Mouse (Mus musculus) cerebellum, adult 2 months (tissue): Measurements from ENCODE around the gene Yeats4. TPM values are rescaled to one million over a fixed set of nuclear protein-coding genes. Genes with fewer than 3 reads are reported as not detected.

ENCODE experiments used
- DNase-seq, 2 experiments: peaks; one replicate each; pipeline ENCODE4 v3.0.0; 2021
- H3K27ac ChIP-seq: fragments of 200-500 bp; 2 replicates; pipeline ENCODE4 v1.5.1; 2012; ENCODE audit warnings: low read length, control low read depth, inconsistent platforms; ENCODE audit not compliant: insufficient read depth
- H3K27me3 ChIP-seq: fragments of 200-500 bp; 2 replicates; pipeline ENCODE4 v1.6.1; 2012; ENCODE audit warnings: inconsistent platforms, mild to moderate bottlenecking, low read length, moderate library complexity; ENCODE audit not compliant: control insufficient read depth, insufficient read depth
- H3K4me1 ChIP-seq: fragments of 200-500 bp; 2 replicates; pipeline ENCODE4 v1.6.1; 2011; ENCODE audit warnings: low read length; ENCODE audit not compliant: control insufficient read depth, insufficient read depth
- H3K4me3 ChIP-seq: fragments of 200-500 bp; replicated peaks from 2 replicates; pipeline ENCODE3; 2011; ENCODE audit warnings: mild to moderate bottlenecking, low read depth, low read length, control low read depth; ENCODE audit not compliant: insufficient read depth
- CTCF ChIP-seq: fragments of 200-500 bp; IDR thresholded peaks from 2 replicates; pipeline ENCODE4 v1.5.1; 2011; ENCODE audit warnings: low read depth, mild to moderate bottlenecking, control low read depth, low read length, moderate library complexity, borderline replicate concordance; ENCODE audit not compliant: insufficient read depth
- POLR2A ChIP-seq: fragments of 200-500 bp; IDR thresholded peaks from 2 replicates; pipeline ENCODE4 v1.6.1; 2011; ENCODE audit warnings: low read length, control low read depth, borderline replicate concordance; ENCODE audit not compliant: insufficient read depth
- WGBS: fragments of 180-500 bp; shearing (Covaris S2); methylation state at CpG from one replicate; pipeline ENCODE4 v1.1.7; 2018; 5-methylcytosine and 5-hydroxymethylcytosine counted together
- polyA plus RNA-seq: library from polyadenylated mRNA; depleted of rRNA; stranded (reverse); fragments of >200 nt; gene quantifications from 2 replicates; pipeline ENCODE4 v1.2.3, GENCODE M21; 2012; rRNA removed

The Yeats4 gene
- 41.9 and 44.5 TPM in 2 replicates for polyA plus RNA-seq

DNA sequence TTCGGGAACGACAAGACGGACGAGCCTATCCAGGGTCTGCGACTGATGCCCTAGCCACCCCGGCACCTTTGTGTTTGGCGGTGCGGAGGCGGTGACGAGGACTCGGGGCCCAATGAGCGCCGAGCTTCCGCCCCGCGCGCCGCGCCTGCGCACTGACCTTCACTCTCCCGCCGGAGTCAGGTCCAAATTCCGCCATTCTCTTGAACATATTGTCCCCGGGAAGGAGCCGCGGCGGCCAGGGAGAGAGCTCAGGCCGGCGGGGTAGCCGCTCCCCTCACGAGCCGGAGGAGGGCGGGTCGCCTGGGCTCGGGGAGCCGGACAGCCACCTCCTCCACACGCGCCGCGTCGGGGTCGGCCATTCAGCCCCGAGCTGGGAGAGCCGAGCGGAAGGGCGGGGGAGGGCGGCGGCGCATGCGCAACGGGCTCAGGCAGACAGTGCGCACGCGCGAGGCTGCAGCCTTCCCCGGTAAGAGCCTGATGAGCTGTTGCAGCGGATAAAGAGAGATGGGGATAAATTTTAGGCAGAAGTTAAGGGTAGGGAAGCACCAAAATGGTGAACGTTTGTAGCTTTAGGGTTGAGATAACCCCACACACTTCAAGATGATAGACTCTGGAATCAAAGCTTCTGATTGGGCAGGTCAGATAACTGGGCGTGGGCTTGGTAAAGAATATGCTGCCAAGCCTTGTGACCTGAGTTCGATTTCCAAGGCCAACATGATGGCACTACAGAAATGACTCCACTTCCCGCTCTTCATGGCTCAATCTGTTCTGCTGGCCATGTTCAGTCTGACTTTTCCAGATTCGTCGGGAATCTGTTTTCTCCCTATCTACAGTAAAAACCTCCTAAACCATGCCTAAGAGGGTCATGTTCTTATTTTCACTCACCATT lies at the start of gene Yeats4:
Gene Yeats4 (minus strand): TSS at position 406 of the 889 bp plus-strand sequence.
- DNase-seq: peak; percentile 94 to 99
- Histone ChIP-seq H3K27me3 (no peaks in the 10 kb centered on the region), H3K4me3 (peak within 1 kb of the TSS; percentile 74), H3K27ac (peak within 1 kb of the TSS; percentile 99), H3K4me1 (0 out of 2 replicates have a peak, but pooled peaks cover 2% of the 10 kb centered on the region)
- TF ChIP-seq POLR2A: peak; percentile 94
- TF ChIP-seq CTCF: no peak
- under 1% methylated on average over 61 of the region's 63 CpGs for WGBS

- Histone ChIP-seq H3K27ac (no peak overlapping the region), H3K4me1 (no peaks in the 10 kb centered on the region), H3K27me3 (no peaks in the 10 kb centered on the region), H3K4me3 (no peak overlapping the region)
- TF ChIP-seq POLR2A (no peak), CTCF (no peak)
- no peak for DNase-seq
These were observed 47.7 kb upstream of the Yeats4 start for GRCm38 (mm10) chr10:117272023-117272422.

GRCm38 (mm10) chr10:117259870-117260269 lies 35.6 kb upstream of the Yeats4 start:
- Histone ChIP-seq H3K4me3 (no peak overlapping the region), H3K4me1 (no peaks in the 10 kb centered on the region), H3K27me3 (no peaks in the 10 kb centered on the region), H3K27ac (no peak overlapping the region)
- DNase-seq: no peak
- no peak for TF ChIP-seq POLR2A

- Histone ChIP-seq H3K4me3 (no peak within 1 kb of the TSS), H3K4me1 (no peaks in the 10 kb centered on the region), H3K27ac (no peak within 1 kb of the TSS), H3K27me3 (no peaks in the 10 kb centered on the region)
- WGBS: 90% methylated on average over 12 of the region's 12 CpGs
- no peak for TF ChIP-seq POLR2A
- TF ChIP-seq CTCF: no peak
- DNase-seq: no peak
These were observed 14.3 kb upstream of the Yeats4 start, which contains the start of gene 9530003J23Rik for GRCm38 (mm10) chr10:117238603-117239002. Gene 9530003J23Rik (minus strand): TSS chr10:117238703.

DNA sequence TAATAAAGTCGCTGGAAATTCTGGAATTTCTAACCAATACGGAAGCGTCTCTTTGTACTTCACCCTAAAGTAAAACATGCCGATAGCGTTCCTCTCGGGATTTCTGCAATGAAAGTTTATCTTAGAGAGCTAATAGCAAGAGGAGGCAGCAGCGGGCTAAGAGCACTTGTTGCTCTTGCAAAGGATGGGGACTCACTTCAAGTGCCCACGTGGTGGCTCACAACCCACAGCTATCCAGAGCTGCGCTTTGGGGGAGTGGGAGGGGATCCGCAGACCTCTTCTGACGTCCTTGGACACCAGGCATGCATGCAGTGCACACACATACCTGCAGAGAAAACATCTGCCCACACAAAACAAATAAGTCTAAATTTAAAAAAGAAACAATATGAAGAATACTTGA lies 11.6 kb upstream of the Yeats4 start:
- no peaks in the 10 kb centered on the region for H3K4me1 ChIP-seq
- 61% methylated on average over 11 of the region's 11 CpGs for WGBS
- no peaks in the 10 kb centered on the region for H3K27me3 ChIP-seq
- H3K4me3 ChIP-seq: no peak overlapping the region
- no peak overlapping the region for H3K27ac ChIP-seq
- TF ChIP-seq POLR2A: no peak
- TF ChIP-seq CTCF: no peak
- no peak for DNase-seq

DNA sequence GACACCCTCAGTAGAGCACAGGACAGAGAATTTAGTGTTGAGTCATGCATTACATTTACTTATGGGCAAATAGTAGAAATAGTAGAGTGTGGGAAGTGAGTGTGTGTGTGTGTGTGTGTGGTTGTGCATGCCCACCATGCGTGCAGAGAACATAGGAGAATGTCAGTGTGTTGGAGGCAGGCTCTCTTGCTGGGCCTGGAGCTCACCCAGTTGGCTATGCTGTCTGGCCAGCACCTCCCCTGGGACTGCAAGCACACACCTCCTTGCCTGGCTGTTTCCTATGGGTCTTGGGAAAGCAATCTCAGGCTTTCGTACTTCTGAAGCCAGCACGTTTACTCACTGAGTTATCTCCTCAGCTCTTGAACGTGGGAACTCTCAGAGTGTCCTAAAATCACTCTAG lies 10.5 kb upstream of the Yeats4 start:
- 50% methylated on average over 4 of the region's 4 CpGs for WGBS
- H3K27me3 ChIP-seq: no peaks in the 10 kb centered on the region
- no peak for TF ChIP-seq POLR2A
- no peak for TF ChIP-seq CTCF
- no peaks in the 10 kb centered on the region for H3K4me1 ChIP-seq
- no peak for DNase-seq
- H3K27ac ChIP-seq: no peak overlapping the region
- H3K4me3 ChIP-seq: no peak overlapping the region

- H3K27me3 ChIP-seq: no peaks in the 10 kb centered on the region
- DNase-seq: peak in 1 of 2 experiments; percentile 38
- TF ChIP-seq CTCF: no peak
- 0 out of 2 replicates have a peak, but pooled peaks have one; percentile 15 for TF ChIP-seq POLR2A
- H3K4me1 ChIP-seq: no peaks in the 10 kb centered on the region
- WGBS: 63% methylated on average over 16 of the region's 16 CpGs
- no peak overlapping the region for H3K27ac ChIP-seq
- H3K4me3 ChIP-seq: no peak overlapping the region
These were observed 5.5 kb upstream of the Yeats4 start for GRCm38 (mm10) chr10:117229826-117230225.

DNA sequence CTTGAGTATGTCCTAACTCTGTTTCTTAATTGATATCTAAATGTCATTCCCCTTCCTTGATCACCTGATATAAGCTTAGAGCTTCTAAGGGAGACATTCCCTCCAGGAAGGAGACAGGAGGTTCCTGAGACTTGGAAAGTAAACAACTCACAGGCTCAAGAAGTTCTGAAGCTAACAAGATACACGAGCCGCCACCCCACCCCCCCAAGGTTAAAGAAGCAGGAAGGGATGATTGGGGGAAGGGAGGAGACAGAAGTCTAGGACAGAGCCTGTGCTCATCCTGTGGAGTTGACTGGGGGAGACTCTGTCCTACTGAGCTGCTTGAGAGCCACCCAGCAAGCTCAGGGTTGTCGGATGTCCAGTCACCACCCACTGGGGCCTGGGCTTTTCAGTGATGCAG lies 1.7 kb upstream of the Yeats4 start:
- no peaks in the 10 kb centered on the region for H3K27me3 ChIP-seq
- no peak for DNase-seq
- TF ChIP-seq CTCF (no peak), POLR2A (no peak)
- H3K27ac ChIP-seq: no peak overlapping the region
- H3K4me1 ChIP-seq: 0 out of 2 replicates have a peak, but pooled peaks cover 2% of the 10 kb centered on the region
- WGBS: 86% methylated on average over 3 of the region's 3 CpGs
- no peak overlapping the region for H3K4me3 ChIP-seq
